Mouse (Mus musculus): ENCODE measurements at regions not wholly inside any gene's neighbourhood (a gene's known extent, or its start where the extent isn't known, plus 50 kb on each side); places are given as distances from the start of the nearest gene placed in this dataset.
A peak's percentile ranks its signal among the peaks of the same experiment; 100 is the strongest.

DNA sequence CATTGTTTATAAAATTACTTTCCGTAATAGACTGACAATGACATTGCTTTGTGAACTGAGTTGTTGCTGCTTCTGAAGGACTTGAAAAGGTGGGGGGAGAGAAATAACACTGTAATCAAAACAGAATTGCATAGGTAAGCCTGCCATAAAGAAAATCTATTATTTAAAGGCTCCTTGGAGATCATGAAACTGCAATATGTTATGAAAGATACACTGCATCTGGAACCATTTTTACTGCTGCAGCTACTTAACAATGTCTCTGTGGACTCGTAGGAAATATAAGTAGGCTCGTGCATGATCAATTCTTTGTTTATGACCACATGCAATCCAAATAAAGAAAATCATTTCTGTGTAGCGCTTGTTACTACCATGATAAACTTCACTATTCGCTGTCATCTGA lies 145.0 kb upstream of the Syt1 start:
- DNase-seq: no peak

GRCm38 (mm10) chr10:109140421-109140938 lies 129.7 kb upstream of the Syt1 start:
- DNase-seq: no peak

DNA sequence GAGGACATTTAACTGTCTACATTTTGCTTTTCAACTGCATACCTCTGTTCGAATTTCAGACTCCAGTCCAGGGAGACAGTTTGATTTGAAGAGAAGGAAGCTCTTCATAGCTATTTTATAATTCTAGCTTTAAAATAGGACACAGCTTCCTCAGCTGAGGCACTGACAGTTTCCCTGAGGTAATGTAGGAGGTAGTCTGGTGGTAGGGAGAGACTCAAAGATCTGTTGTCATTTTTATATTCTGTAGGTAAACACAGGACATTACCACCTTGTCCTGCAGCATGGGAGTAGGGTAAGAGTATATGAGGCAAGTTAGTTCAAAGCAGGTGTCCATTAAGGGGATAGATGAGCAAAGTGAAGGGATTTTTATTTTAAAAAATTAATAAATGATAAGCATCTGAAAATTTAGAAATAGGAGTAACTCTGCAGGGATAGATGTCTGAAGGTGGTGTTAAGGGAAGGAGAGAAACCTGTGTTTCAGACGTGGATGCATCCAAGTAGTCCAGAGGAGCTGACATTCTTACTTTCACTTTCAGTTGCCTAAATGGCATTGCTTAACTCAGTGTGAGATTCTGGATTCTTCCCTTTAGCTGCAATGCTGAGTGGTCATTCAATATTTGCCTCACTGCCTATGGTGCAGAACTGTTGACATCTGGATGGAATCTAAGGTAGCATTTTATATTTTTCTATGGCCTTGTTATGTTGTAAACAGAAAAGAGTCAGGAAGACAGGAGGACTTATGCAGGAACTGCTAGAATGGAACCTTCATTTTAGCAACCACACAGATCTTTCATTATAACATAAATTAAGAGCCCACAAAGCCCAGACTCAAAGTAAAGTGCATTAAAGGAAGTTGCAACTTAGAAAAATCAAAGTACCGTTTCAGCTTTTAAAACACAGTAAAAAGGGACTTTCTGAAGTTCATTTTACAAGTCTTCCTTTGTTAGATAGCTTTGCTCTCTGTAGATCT lies 126.3 kb upstream of the Syt1 start:
- DNase-seq: peak; percentile 6

DNA sequence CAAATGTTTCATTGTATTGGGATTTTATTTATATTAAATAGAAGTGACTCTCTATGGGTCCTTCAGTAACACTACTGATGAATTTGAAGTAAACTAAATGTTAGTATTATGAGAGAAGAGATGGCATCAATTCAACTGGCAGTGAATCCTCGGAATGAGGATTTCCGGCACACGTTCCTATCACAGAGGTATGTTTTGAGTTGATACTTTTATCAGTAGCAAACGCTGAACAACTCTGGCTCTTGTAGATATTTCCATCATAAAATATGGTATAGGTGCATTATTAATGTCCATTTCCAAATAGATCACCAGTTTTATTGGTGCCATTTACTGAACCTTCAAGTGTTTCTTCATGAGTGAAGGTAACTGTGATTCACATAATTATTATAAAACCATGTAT lies 123.7 kb upstream of the Syt1 start:
- no peak for DNase-seq

DNA sequence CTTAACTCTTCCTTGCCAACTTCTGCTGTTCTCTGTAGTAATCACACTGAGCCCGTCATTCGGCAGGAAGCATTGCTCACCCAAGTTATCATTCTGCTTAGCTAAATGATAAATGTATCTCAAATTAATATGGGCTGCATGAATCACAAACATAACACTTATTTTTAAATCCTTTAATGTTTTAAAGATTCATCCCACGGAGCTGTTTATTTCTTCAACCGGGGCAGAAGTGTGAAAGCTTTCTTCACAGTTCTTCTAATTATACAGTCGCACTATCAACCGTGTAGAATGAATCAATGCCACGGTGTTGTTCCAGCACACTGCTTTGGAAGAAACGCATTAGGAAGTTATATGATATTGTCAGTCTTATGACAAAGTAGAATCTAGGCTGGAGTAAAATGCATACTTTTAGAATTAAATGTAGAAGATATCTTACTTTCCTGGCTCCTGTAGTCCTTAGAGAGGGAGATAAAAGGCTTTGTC lies 121.3 kb upstream of the Syt1 start:
- DNase-seq: no peak

GRCm38 (mm10) chr10:109129552-109130110 lies 118.8 kb upstream of the Syt1 start:
- no peak for DNase-seq

- DNase-seq: no peak
Measured at GRCm38 (mm10) chr10:109129068-109129467, 118.3 kb upstream of the Syt1 start.

DNA sequence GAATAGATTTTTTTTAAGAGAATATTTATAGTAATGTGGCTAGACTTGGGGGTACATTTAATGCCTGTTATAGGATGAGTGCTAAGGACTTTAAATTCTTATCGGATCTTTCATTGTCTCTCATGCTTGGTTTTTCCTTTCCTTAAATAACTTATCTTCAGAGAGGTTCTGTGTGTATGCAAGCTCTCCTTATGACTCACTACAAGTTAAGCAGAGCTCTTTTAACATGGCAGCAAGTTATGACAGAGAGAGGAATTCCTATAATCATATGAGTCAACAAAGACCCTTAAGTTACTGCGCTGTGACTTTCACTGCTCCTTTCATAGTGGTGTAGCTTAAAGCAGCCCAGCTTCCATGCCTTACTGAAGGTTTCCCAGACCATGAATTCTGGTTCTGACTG lies 115.9 kb upstream of the Syt1 start:
- DNase-seq: no peak

- no peak for DNase-seq
Measured at GRCm38 (mm10) chr10:109117143-109117542, 106.4 kb upstream of the Syt1 start.

GRCm38 (mm10) chr10:109115013-109115627 lies 104.3 kb upstream of the Syt1 start:
- DNase-seq: no peak

- no peak for DNase-seq
Measured at GRCm38 (mm10) chr10:109105781-109106180, 95.0 kb upstream of the Syt1 start.

- DNase-seq: no peak
Measured at GRCm38 (mm10) chr10:109092219-109092618, 81.4 kb upstream of the Syt1 start.

- DNase-seq: no peak
Measured at GRCm38 (mm10) chr10:109079773-109080172, 69.0 kb upstream of the Syt1 start.

- DNase-seq: no peak
Measured at GRCm38 (mm10) chr10:109074218-109074617, 63.4 kb upstream of the Syt1 start.
